Mouse (Mus musculus) intestine, postnatal 0 days (tissue): ENCODE results near the gene Dcaf17. TPM values are rescaled to one million over a fixed set of nuclear protein-coding genes. Genes with fewer than 3 reads are reported as not detected.

ENCODE experiments used
- ATAC-seq: fragments of 200-750 bp; cut with Nextera tagmentation; 2 replicates; pipeline ENCODE4 v1.8.0; 2017; ENCODE audit warnings: mild to moderate bottlenecking, moderate TSS enrichment, moderate library complexity
- H3K27ac ChIP-seq: fragments of 300-500 bp; sonication (generic); 2 replicates; pipeline ENCODE4 v1.5.1; 2014; ENCODE audit warnings: mild to moderate bottlenecking, low read depth, low read length, moderate library complexity
- H3K27me3 ChIP-seq: fragments of 300-500 bp; sonication (generic); replicated peaks from 2 replicates; pipeline ENCODE4 v1.6.1; 2014; ENCODE audit warnings: low read length, mixed read lengths; ENCODE audit not compliant: control insufficient read depth, insufficient read depth
- H3K36me3 ChIP-seq: fragments of 300-500 bp; sonication (generic); 2 replicates; pipeline ENCODE4 v1.6.1; 2014; ENCODE audit warnings: mild to moderate bottlenecking, moderate library complexity; ENCODE audit not compliant: control insufficient read depth, insufficient read depth
- H3K4me1 ChIP-seq: fragments of 300-500 bp; sonication (generic); replicated peaks from 2 replicates; pipeline ENCODE4 v1.6.1; 2014; ENCODE audit warnings: antibody characterized with exemption, low read length, mixed read lengths; ENCODE audit not compliant: control insufficient read depth, insufficient read depth
- H3K4me2 ChIP-seq: fragments of 300-500 bp; sonication (generic); replicated peaks from 2 replicates; pipeline ENCODE4 v1.6.1; 2014; ENCODE audit warnings: low read depth, mild to moderate bottlenecking, moderate library complexity
- H3K4me3 ChIP-seq: fragments of 300-500 bp; sonication (generic); 2 replicates; pipeline ENCODE4 v1.5.1; 2014; ENCODE audit warnings: low read depth, low read length
- H3K9ac ChIP-seq: fragments of 300-500 bp; sonication (generic); 2 replicates; pipeline ENCODE4 v1.6.1; 2014; ENCODE audit warnings: mild to moderate bottlenecking, low read depth, low read length
- H3K9me3 ChIP-seq: fragments of 300-500 bp; sonication (generic); 2 replicates; pipeline ENCODE4 v1.6.1; 2016; ENCODE audit warnings: mixed run types; ENCODE audit not compliant: control insufficient read depth
- CTCF ChIP-seq: sonication (generic); IDR thresholded peaks from 2 replicates; pipeline ENCODE4 v1.5.1; 2016; ENCODE audit warnings: low read depth, mild to moderate bottlenecking, control low read depth, antibody characterized with exemption, moderate library complexity
- WGBS: fragments of 180-500 bp; shearing (Covaris S2); extraction: QIAGEN DNeasy Blood & Tissue Kit; methylation state at CpG from one replicate; pipeline ENCODE4 v1.1.7; 2014; 5-methylcytosine and 5-hydroxymethylcytosine counted together
- polyA plus RNA-seq: library from polyadenylated mRNA; unstranded; fragments of >200 nt; fragmentation: Nextera tagmentation; extraction: Ambion mirVana; gene quantifications from 2 replicates; pipeline ENCODE4 v1.2.1, GENCODE M21; 2015

Dcaf17 gene
- polyA plus RNA-seq, 1 experiment from 2014 or later, result 17.4 TPM

DNA sequence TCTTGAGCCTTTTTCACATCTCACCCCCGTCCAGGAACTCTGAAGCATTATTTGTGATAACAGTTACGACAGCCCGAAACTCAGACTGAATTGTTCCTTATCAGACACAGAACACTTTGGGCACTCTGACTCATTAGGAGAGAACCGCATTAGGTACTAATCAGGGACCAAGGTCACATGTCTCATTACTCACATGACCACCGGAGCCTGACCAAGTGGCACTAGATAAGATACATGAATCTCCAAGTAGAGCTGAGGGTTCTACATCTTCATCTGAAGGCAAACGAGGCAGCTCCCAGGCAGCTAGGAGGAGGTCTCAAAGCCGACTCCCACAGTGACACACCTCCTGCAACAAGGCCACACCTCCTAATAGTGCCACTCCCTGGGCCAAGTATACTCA is 41.0 kb downstream of the Dcaf17 start:
- Histone ChIP-seq H3K36me3 (peaks cover 21% of the 10 kb centered on the region; the same call in 1 of the 2 replicates), H3K4me1 (0 out of 2 replicates have a peak, but pooled peaks cover 3% of the 10 kb centered on the region), H3K9ac (no peak overlapping the region), H3K4me2 (no peak overlapping the region), H3K27me3 (no peaks in the 10 kb centered on the region), H3K4me3 (no peak overlapping the region), H3K27ac (no peak overlapping the region), H3K9me3 (no peaks in the 10 kb centered on the region)
- no peak for TF ChIP-seq CTCF
- ATAC-seq, result peak; percentile 28; the same call in 1 of the 2 replicates
- WGBS, result 34% methylated on average over 7 of the region's 7 CpGs

DNA sequence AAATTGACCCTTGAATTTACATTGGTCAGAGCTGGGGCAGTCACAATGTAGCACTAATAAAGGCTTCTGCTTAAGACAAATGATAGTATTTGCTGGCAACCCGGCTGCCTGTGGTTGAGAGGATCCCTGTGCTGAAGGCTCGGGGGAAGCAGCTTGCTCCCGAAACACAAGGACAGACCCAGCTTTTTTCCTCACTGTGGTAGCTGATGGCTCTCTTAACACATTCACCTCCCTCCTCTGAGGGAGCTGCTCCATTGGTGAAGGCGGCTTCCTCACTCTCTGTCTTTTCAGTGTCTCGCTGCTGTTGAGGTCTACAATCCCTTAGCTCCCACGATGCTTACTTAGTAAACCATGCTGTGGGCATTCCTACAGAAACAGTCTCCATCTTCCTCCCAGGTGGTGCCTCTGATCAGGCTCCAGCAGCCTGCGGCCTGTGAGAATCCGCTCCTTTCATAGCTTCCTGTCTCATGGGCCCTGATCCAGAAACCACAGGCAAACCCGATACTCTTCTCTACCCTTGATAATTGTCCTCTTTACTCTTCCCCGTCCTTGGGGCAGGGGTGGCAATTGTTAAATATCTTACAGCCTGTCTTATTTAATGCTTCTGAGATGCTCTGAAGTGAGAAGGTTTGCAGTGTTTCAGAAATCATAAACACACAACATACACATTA is 47.6 kb downstream of the Dcaf17 start:
- WGBS, result 74% methylated on average over 10 of the region's 10 CpGs

DNA sequence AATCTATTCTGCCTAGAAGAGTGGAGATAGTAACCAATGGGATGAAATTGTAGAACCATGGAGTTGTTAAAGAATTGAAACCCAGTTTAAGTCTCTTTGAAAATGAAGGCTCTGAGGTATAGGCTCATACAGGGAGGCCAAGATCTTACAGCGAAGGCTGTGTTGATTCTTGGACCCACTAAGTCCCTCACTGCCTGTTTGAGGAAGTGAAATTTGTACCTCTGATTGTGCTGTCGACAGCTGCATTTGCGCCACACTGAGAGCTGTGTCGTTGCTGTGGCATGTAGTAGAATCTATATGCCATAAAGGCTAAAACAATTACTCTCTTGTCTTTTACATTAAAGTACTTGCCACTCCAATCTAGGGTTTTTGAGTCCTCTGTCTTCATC is 48.2 kb downstream of the Dcaf17 start:
- no peak for TF ChIP-seq CTCF
- no peaks in the 10 kb centered on the region; the same call in 1 of the 2 replicates for H3K4me1 ChIP-seq
- H3K9ac ChIP-seq, result no peak overlapping the region
- ATAC-seq, result no peak; the same call in 1 of the 2 replicates
- no peak overlapping the region for H3K27ac ChIP-seq
- H3K4me2 ChIP-seq, result no peak overlapping the region
- no peak overlapping the region for H3K4me3 ChIP-seq
- no peaks in the 10 kb centered on the region for H3K27me3 ChIP-seq
- no peaks in the 10 kb centered on the region for H3K9me3 ChIP-seq
- peaks cover 6% of the 10 kb centered on the region; the same call in 1 of the 2 replicates for H3K36me3 ChIP-seq
- 44% methylated on average over 4 of the region's 4 CpGs for WGBS

More for the DNA sequence above, 47.6 kb downstream of the Dcaf17 start:
- no peak overlapping the region for H3K4me3 ChIP-seq
- H3K9ac ChIP-seq, result no peak overlapping the region
- no peak overlapping the region for H3K27ac ChIP-seq
- no peak overlapping the region for H3K4me2 ChIP-seq
- no peaks in the 10 kb centered on the region for H3K9me3 ChIP-seq
- H3K4me1 ChIP-seq, result no peaks in the 10 kb centered on the region; the same call in 1 of the 2 replicates
- no peak for ATAC-seq
- H3K27me3 ChIP-seq, result no peaks in the 10 kb centered on the region
- H3K36me3 ChIP-seq, result peaks cover 6% of the 10 kb centered on the region; the same call in 1 of the 2 replicates
- TF ChIP-seq CTCF, result no peak

DNA sequence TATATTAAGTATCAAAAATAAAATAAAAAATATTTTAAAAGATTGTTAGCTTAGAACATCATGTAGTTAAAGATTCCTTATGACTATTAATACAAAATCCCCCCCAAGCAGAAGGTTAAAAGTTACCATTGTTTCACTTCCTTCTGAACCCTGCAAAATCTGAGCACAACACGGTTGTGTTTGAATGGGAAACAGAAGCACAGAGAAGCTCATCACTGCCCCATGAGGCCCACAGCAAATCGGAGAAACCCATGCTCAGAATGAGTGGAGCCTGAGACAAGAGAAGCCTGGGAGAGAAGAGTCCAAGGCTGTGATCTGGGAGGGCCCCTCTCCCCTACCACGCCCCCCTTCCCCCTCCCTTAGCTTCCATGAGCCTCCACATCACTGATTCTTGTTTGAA is 49.6 kb downstream of the Dcaf17 start:
- H3K9ac ChIP-seq, result no peak overlapping the region
- peaks cover 6% of the 10 kb centered on the region; the same call in 1 of the 2 replicates for H3K36me3 ChIP-seq
- H3K27ac ChIP-seq, result no peak overlapping the region
- 66% methylated on average over 3 of the region's 3 CpGs for WGBS
- no peak for ATAC-seq
- no peak for TF ChIP-seq CTCF
- no peaks in the 10 kb centered on the region for H3K27me3 ChIP-seq
- no peaks in the 10 kb centered on the region for H3K9me3 ChIP-seq
- H3K4me2 ChIP-seq, result no peak overlapping the region
- no peak overlapping the region for H3K4me3 ChIP-seq
- no peaks in the 10 kb centered on the region; the same call in 1 of the 2 replicates for H3K4me1 ChIP-seq

DNA sequence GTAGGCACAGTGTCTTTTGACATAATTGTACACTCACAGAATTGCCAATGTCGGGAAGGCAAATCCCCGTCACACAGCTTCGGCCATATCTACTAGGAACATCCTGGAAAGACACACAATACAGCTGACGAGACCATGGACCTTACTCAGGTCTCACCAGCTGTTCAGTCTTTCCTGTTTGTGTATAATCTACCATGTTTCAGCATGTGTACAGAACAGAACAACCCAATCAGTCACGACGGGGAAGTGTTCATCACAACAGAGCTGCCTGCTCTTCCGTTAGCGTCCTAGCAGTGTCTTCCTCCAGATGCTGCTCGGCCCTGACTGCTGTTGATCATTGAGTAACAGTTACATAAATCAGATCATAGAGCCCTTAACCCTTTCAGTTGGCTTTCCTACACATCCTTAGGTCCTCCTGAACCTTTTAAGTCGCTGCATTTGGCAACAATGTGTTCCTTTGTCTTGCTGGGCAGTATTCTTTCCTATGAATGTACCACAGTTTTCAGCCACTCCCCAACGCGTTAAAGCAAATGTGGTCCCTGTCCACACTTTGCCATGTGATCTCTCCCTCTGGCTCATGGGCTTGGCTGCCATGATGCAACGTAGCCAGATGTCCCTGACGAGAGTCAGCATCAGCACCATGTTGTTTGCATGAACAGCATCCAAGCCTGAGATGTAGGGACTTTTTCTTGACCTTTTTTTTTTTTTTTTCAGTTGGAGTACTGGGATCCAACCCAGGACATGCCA is 50.5 kb downstream of the Dcaf17 start:
- Histone ChIP-seq H3K4me3 (no peak overlapping the region), H3K27me3 (no peaks in the 10 kb centered on the region), H3K9me3 (no peaks in the 10 kb centered on the region), H3K4me2 (no peak overlapping the region), H3K4me1 (no peaks in the 10 kb centered on the region; the same call in 1 of the 2 replicates), H3K27ac (no peak overlapping the region), H3K9ac (no peak overlapping the region), H3K36me3 (0 out of 2 replicates have a peak, but pooled peaks cover 2% of the 10 kb centered on the region)
- no peak for ATAC-seq
- TF ChIP-seq CTCF, result no peak
- WGBS, result 66% methylated on average over 14 of the region's 14 CpGs

DNA sequence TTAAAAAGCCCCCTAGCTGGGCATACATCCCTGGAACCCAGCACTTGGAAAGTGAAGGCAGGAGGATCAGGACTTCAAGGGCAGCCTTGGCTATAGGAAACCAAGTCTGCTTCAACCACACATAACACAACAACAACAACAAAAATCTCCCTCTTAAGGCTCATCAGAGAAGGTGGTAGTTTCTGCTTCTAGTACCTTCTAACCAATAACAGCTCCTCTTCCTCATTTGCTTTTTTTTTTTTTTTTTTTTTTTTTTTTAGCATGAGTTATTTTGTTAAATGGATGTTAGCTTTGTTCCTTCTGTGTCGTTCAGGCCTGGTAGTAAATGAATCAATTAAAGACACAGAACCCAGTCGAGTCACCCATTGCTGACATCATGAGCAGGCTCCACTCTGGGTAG is 52.1 kb downstream of the Dcaf17 start:
- 65% methylated on average over 2 of the region's 2 CpGs for WGBS
- no peak overlapping the region for H3K4me2 ChIP-seq
- no peaks in the 10 kb centered on the region for H3K27me3 ChIP-seq
- H3K27ac ChIP-seq, result no peak overlapping the region
- no peaks in the 10 kb centered on the region for H3K36me3 ChIP-seq
- no peaks in the 10 kb centered on the region; the same call in 1 of the 2 replicates for H3K4me1 ChIP-seq
- H3K9me3 ChIP-seq, result no peaks in the 10 kb centered on the region
- ATAC-seq, result no peak
- H3K4me3 ChIP-seq, result no peak overlapping the region
- H3K9ac ChIP-seq, result no peak overlapping the region
- TF ChIP-seq CTCF, result no peak
